Comparison of ENCODE assay signal across 20 mouse cellular contexts in genomic region chr4:114336747-114337090, GRCm38 (mm10).
A peak's percentile ranks its signal among the peaks of the same experiment; 100 is the strongest.
DNase-seq lines count a peak whose midpoint lies in the region; ATAC-seq and TF ChIP-seq lines count a peak whose summit lies in the region.
"Had no signal": no experiment of that assay in that cellular context is flagged by ENCODE, and none has a peak within 500 bp of the region (broad histone marks: within the 10 kb centered on the region; RNA-seq: fewer than 3 reads in every experiment).

No protein-coding gene starts in this region.

- no peak overlapping the region for H3K9ac ChIP-seq in heart, postnatal 0 days (replicated peaks; ENCODE audit: low read depth, low read length)
- H3K9ac ChIP-seq in heart, adult 2 months (ENCODE audit: low read depth, low read length): no peak overlapping the region
- H3K9ac ChIP-seq: forebrain, postnatal 0 days; hindbrain, embryonic 12.5 days; limb, embryonic 12.5 days; liver, postnatal 0 days; midbrain, embryonic 13.5 days had no signal

- H3K27me3 ChIP-seq in heart, postnatal 0 days (ENCODE audit: control insufficient read depth, insufficient read depth, low read length): 0 out of 2 replicates have a peak, but pooled peaks cover 3% of the 10 kb centered on the region
- no peaks in the 10 kb centered on the region for H3K27me3 ChIP-seq in heart, adult 2 months (ENCODE audit: control insufficient read depth, insufficient read depth, low read length)
- H3K27me3 ChIP-seq: hindbrain, embryonic 12.5 days; megakaryocyte, embryonic 14.5 days; midbrain, embryonic 13.5 days had no signal

- no peak for ATAC-seq in heart, postnatal 0 days (ENCODE audit: insufficient read depth, low read depth)
- ATAC-seq: forebrain, postnatal 0 days; intestine, postnatal 0 days; liver, postnatal 0 days; midbrain, embryonic 13.5 days had no signal

- no peak for TF ChIP-seq POLR2A in heart, adult 2 months (IDR thresholded peaks at IDR 0.05; ENCODE audit: insufficient read depth, low read depth, low read length)

- H3K27ac ChIP-seq in heart, postnatal 0 days (ENCODE audit: low read depth): no peak overlapping the region
- H3K27ac ChIP-seq in heart, adult 2 months: no peak overlapping the region
- H3K27ac ChIP-seq: hindbrain, embryonic 12.5 days; limb, embryonic 12.5 days; midbrain, embryonic 13.5 days had no signal

- H3K79me2 ChIP-seq in heart, adult 2 months (replicated peaks; ENCODE audit: control insufficient read depth, insufficient read depth, low read length): no peaks in the 10 kb centered on the region

- no peak for TF ChIP-seq CTCF in heart, postnatal 0 days (IDR thresholded peaks at IDR 0.05; ENCODE audit: low read depth)
- no peak for TF ChIP-seq CTCF in heart, adult 2 months (IDR thresholded peaks at IDR 0.05)

- no peak for TF ChIP-seq EP300 in heart, postnatal 0 days (IDR thresholded peaks at IDR 0.05; ENCODE audit: low read depth)
- no peak for TF ChIP-seq EP300 in heart, adult 2 months (IDR thresholded peaks at IDR 0.05; ENCODE audit: insufficient read depth, low read depth, low read length)

- intact Hi-C loops in heart, adult 2 months (cut with DNase I): no loop called here
- intact Hi-C loops in left cerebral cortex, postnatal 36 days (cut with DNase I): no loop called here

- H3K4me1 ChIP-seq in heart, postnatal 0 days (ENCODE audit: control insufficient read depth, insufficient read depth): no peaks in the 10 kb centered on the region
- no peaks in the 10 kb centered on the region for H3K4me1 ChIP-seq in heart, adult 2 months (ENCODE audit: control insufficient read depth, insufficient read depth, low read length)
- H3K4me1 ChIP-seq: hindbrain, embryonic 12.5 days; limb, embryonic 12.5 days; midbrain, embryonic 13.5 days had no signal

- H3K4me2 ChIP-seq in heart, postnatal 0 days (ENCODE audit: low read depth, low read length): no peak overlapping the region
- H3K4me2 ChIP-seq: hindbrain, embryonic 12.5 days; limb, embryonic 12.5 days; liver, embryonic 11.5 days; midbrain, embryonic 13.5 days had no signal

- WGBS in heart, postnatal 0 days: 33% methylated on average over 1 of the region's 1 CpGs
- 28% methylated on average over 1 of the region's 1 CpGs for WGBS in heart, adult 2 months

- H3K9me3 ChIP-seq in heart, postnatal 0 days (replicated peaks; ENCODE audit: control insufficient read depth, low read length): no peaks in the 10 kb centered on the region
- H3K9me3 ChIP-seq: hindbrain, embryonic 12.5 days; limb, embryonic 12.5 days; megakaryocyte, embryonic 14.5 days; midbrain, embryonic 13.5 days had no signal

- peak; percentile 8 for DNase-seq in heart, postnatal 0 days (ENCODE audit: low spot score)
- no peak for DNase-seq in heart, adult 2 months
- peak; percentile 8 for DNase-seq in lung, postnatal 14 days
- no peak for DNase-seq in lung, postnatal 25 days (ENCODE audit: low spot score)
- peak; percentile 38 for DNase-seq in brain, adult 2 months (ENCODE audit: low read depth, low spot score)
- no peak for DNase-seq in spleen, postnatal 36 days (ENCODE audit: low spot score in 2 of 2)
- DNase-seq in left cerebral cortex, postnatal 36 days (ENCODE audit: low spot score in 2 of 2): no peak
- DNase-seq: cerebellum, adult 11 months; cerebellum, adult 9-11 months; forebrain, postnatal 0 days; heart, postnatal 14 days; liver, postnatal 0 days; right cerebral cortex, postnatal 14 days; spleen, adult 18-20 months had no signal

- no peaks in the 10 kb centered on the region for H3K36me3 ChIP-seq in heart, postnatal 0 days (replicated peaks; ENCODE audit: control insufficient read depth, insufficient read depth, low read length)
- no peaks in the 10 kb centered on the region for H3K36me3 ChIP-seq in heart, adult 2 months (ENCODE audit: control insufficient read depth, insufficient read depth, low read length)
- H3K36me3 ChIP-seq: hindbrain, embryonic 12.5 days; limb, embryonic 12.5 days; midbrain, embryonic 13.5 days had no signal

- H3K4me3 ChIP-seq in heart, postnatal 0 days (ENCODE audit: low read depth, low read length): no peak overlapping the region
- H3K4me3 ChIP-seq in heart, adult 2 months: no peak overlapping the region
- H3K4me3 ChIP-seq: hindbrain, embryonic 12.5 days; limb, embryonic 12.5 days; megakaryocyte, embryonic 14.5 days; midbrain, embryonic 13.5 days had no signal

Comparison
In these comparisons a context has a peak if more than half of its experiments do, and no peak if none do; other contexts are left out.
1. DNase-seq: peak in heart, postnatal 0 days (single experiment), lung, postnatal 14 days (single experiment) and brain, adult 2 months (single experiment); none in heart, adult 2 months (0 of 2), lung, postnatal 25 days (single experiment), spleen, postnatal 36 days (0 of 2) and left cerebral cortex, postnatal 36 days (0 of 2).